Mouse (Mus musculus) heart, postnatal 0 days (tissue): ENCODE measurements at regions not wholly inside any gene's neighbourhood (a gene's known extent, or its start where the extent isn't known, plus 50 kb on each side); places are given as distances from the start of the nearest gene placed in this dataset.

Source experiments
- CTCF ChIP-seq: IDR thresholded peaks from 2 replicates; pipeline ENCODE4 v1.5.1; 2016; ENCODE audit warnings: antibody characterized with exemption, control low read depth, low read depth
- EP300 ChIP-seq: IDR thresholded peaks from 2 replicates; pipeline ENCODE4 v1.6.1; 2016; ENCODE audit warnings: antibody characterized with exemption, low read depth

- no peak for TF ChIP-seq CTCF
- TF ChIP-seq EP300, result no peak
Measured at GRCm38 (mm10) chr1:23674357-23674756, 87.2 kb upstream of the B3gat2 start.
